In genomic region chr14:97395750-97396377, GRCm38 (mm10) we compare ENCODE assay signal across 19 mouse cellular contexts.
DNase-seq lines count a peak whose midpoint lies in the region; ATAC-seq lines count a peak whose summit lies in the region.
"Had no signal": no experiment of that assay in that cellular context is flagged by ENCODE, and none has a peak within 500 bp of the region (broad histone marks: within the 10 kb centered on the region; RNA-seq: fewer than 3 reads in every experiment).

No protein-coding gene starts in this region.

- 72% methylated on average over 7 of the region's 7 CpGs for WGBS in midbrain, embryonic 10.5 days
- 47% methylated on average over 7 of the region's 7 CpGs for WGBS in midbrain, embryonic 15.5 days
- 25% methylated on average over 7 of the region's 7 CpGs for WGBS in forebrain, embryonic 12.5 days
- WGBS in limb, embryonic 11.5 days, result 40% methylated on average over 7 of the region's 7 CpGs

- no peaks in the 10 kb centered on the region for H3K27me3 ChIP-seq in midbrain, embryonic 10.5 days (ENCODE audit: low read depth, poor library complexity, severe bottlenecking)
- no peaks in the 10 kb centered on the region for H3K27me3 ChIP-seq in midbrain, embryonic 15.5 days (replicated peaks)
- no peaks in the 10 kb centered on the region for H3K27me3 ChIP-seq in forebrain, embryonic 12.5 days
- H3K27me3 ChIP-seq in limb, embryonic 11.5 days (ENCODE audit: control insufficient read depth, insufficient read depth, low read length), result no peaks in the 10 kb centered on the region
- H3K27me3 ChIP-seq: heart, embryonic 13.5 days; stomach, embryonic 15.5 days had no signal

- no peaks in the 10 kb centered on the region for H3K36me3 ChIP-seq in midbrain, embryonic 10.5 days
- H3K36me3 ChIP-seq in midbrain, embryonic 15.5 days (replicated peaks), result no peaks in the 10 kb centered on the region
- no peaks in the 10 kb centered on the region for H3K36me3 ChIP-seq in forebrain, embryonic 12.5 days (replicated peaks)
- no peaks in the 10 kb centered on the region for H3K36me3 ChIP-seq in limb, embryonic 11.5 days (ENCODE audit: control insufficient read depth, insufficient read depth, low read length)
- H3K36me3 ChIP-seq: heart, embryonic 13.5 days; stomach, embryonic 15.5 days had no signal

- no peak; the same call in 1 of the 2 replicates for ATAC-seq in midbrain, embryonic 15.5 days (replicated peaks)
- peak; percentile 94 for ATAC-seq in forebrain, embryonic 12.5 days (ENCODE audit: low FRiP score)
- ATAC-seq in limb, embryonic 11.5 days (ENCODE audit: insufficient number of reproducible peaks, low FRiP score, low TSS enrichment, low read depth), result 0 out of 2 replicates have a peak, but pooled peaks have one; percentile 35

- H3K4me3 ChIP-seq in midbrain, embryonic 10.5 days, result no peak overlapping the region
- no peak overlapping the region for H3K4me3 ChIP-seq in midbrain, embryonic 15.5 days
- H3K4me3 ChIP-seq in forebrain, embryonic 12.5 days (replicated peaks), result no peak overlapping the region
- no peak overlapping the region for H3K4me3 ChIP-seq in limb, embryonic 11.5 days (ENCODE audit: low read depth, low read length)
- H3K4me3 ChIP-seq: heart, embryonic 13.5 days; stomach, embryonic 15.5 days had no signal

- H3K9ac ChIP-seq in midbrain, embryonic 15.5 days, result no peak overlapping the region
- no peak overlapping the region for H3K9ac ChIP-seq in forebrain, embryonic 12.5 days
- no peak overlapping the region for H3K9ac ChIP-seq in limb, embryonic 11.5 days (ENCODE audit: low read length)
- H3K9ac ChIP-seq: heart, embryonic 13.5 days; stomach, embryonic 15.5 days had no signal

- H3K4me2 ChIP-seq in midbrain, embryonic 15.5 days, result no peak overlapping the region
- H3K4me2 ChIP-seq in forebrain, embryonic 12.5 days, result peak overlapping the region; percentile 31; the same call in 1 of the 2 replicates
- no peak overlapping the region for H3K4me2 ChIP-seq in limb, embryonic 11.5 days (ENCODE audit: low read depth, severe bottlenecking)
- H3K4me2 ChIP-seq: heart, embryonic 13.5 days; liver, embryonic 11.5 days; stomach, embryonic 15.5 days had no signal

- no peak for DNase-seq in midbrain, embryonic 10.5 days (ENCODE audit: low spot score)
- peak; percentile 19 for DNase-seq in embryo, embryonic 11 days
- DNase-seq in limb, embryonic 11.5 days (ENCODE audit: low spot score), result peak; percentile 24
- no peak for DNase-seq in adrenal gland, adult 2 months
- no peak for DNase-seq in lung, postnatal 10 days
- DNase-seq in spleen, postnatal 36 days (ENCODE audit: low spot score in 2 of 2), result no peak
- DNase-seq: cerebellum, adult 9-11 months; kidney, adult 2 months; kidney, postnatal 10 days; left cerebral cortex, postnatal 4 days; lung, adult 18-20 months; lung, postnatal 36 days; spleen, adult 18-20 months; thymus, adult 2 months had no signal

- peak overlapping the region; percentile 42; the same call in 1 of the 2 replicates for H3K27ac ChIP-seq in midbrain, embryonic 10.5 days (replicated peaks)
- H3K27ac ChIP-seq in midbrain, embryonic 15.5 days, result no peak overlapping the region
- peak overlapping the region; percentile 56; the same call in 1 of the 2 replicates for H3K27ac ChIP-seq in forebrain, embryonic 12.5 days
- H3K27ac ChIP-seq in limb, embryonic 11.5 days (replicated peaks; ENCODE audit: low read depth, low read length), result no peak overlapping the region
- H3K27ac ChIP-seq: heart, embryonic 13.5 days; stomach, embryonic 15.5 days had no signal

- H3K9me3 ChIP-seq in midbrain, embryonic 10.5 days (replicated peaks), result no peaks in the 10 kb centered on the region
- H3K9me3 ChIP-seq in midbrain, embryonic 15.5 days, result no peaks in the 10 kb centered on the region
- no peaks in the 10 kb centered on the region for H3K9me3 ChIP-seq in forebrain, embryonic 12.5 days
- H3K9me3 ChIP-seq in limb, embryonic 11.5 days (ENCODE audit: control insufficient read depth, low read length), result no peaks in the 10 kb centered on the region
- H3K9me3 ChIP-seq: heart, embryonic 13.5 days; stomach, embryonic 15.5 days had no signal

- peaks cover 12% of the 10 kb centered on the region; the same call in 1 of the 2 replicates for H3K4me1 ChIP-seq in midbrain, embryonic 10.5 days
- H3K4me1 ChIP-seq in midbrain, embryonic 15.5 days, result no peaks in the 10 kb centered on the region
- H3K4me1 ChIP-seq in forebrain, embryonic 12.5 days, result peaks cover 9% of the 10 kb centered on the region
- H3K4me1 ChIP-seq in limb, embryonic 11.5 days (ENCODE audit: control insufficient read depth, insufficient read depth, low read length), result 0 out of 2 replicates have a peak, but pooled peaks cover 3% of the 10 kb centered on the region
- H3K4me1 ChIP-seq: heart, embryonic 13.5 days; stomach, embryonic 15.5 days had no signal

Comparison
In these comparisons a context has a peak if more than half of its experiments do, and no peak if none do; other contexts are left out.
1. H3K27ac ChIP-seq: peak in midbrain, embryonic 10.5 days (single experiment) and forebrain, embryonic 12.5 days (single experiment); none in midbrain, embryonic 15.5 days (single experiment) and limb, embryonic 11.5 days (single experiment).
2. DNase-seq: peak in embryo, embryonic 11 days (single experiment) and limb, embryonic 11.5 days (single experiment); none in midbrain, embryonic 10.5 days (single experiment), adrenal gland, adult 2 months (single experiment), lung, postnatal 10 days (single experiment) and spleen, postnatal 36 days (0 of 2).